Mouse (Mus musculus): ENCODE measurements at regions not wholly inside any gene's neighbourhood (a gene's known extent, or its start where the extent isn't known, plus 50 kb on each side); places are given as distances from the start of the nearest gene placed in this dataset.

DNA sequence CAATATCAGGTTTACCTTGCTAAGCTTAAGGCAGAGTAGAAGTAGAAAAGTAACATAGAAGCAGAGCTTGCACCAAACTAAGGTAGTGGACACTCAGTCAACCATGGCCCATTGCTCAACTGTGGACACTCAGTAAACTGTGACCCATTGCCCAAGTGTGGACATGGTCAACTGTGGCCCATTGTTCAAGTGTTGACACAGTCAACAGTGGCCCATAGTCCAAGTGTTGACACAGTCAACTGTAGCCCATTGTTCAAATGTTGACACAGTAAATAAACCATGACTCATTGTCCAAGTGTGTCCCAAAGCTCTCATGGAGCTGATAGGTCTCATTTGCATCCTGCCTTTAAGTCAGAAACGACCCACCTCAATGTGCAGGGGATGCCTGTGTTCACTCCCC lies 232.1 kb downstream of the Cdh26 start:
- Histone ChIP-seq H3K4me3 (ENCODE audit: insufficient read depth, low read depth, low read length) (no peak overlapping the region), H3K4me1 (ENCODE audit: control insufficient read depth, insufficient read depth, low read length) (no peaks in the 10 kb centered on the region; the same call in 1 of the 2 replicates), H3K27ac (ENCODE audit: insufficient read depth, low read depth, low read length) (no peak overlapping the region)
- 69% methylated on average over 1 of the region's 1 CpGs for WGBS
- TF ChIP-seq CTCF (IDR thresholded peaks at IDR 0.05; ENCODE audit: insufficient read depth, low read depth, low read length) = no peak
- TF ChIP-seq POLR2A (IDR thresholded peaks at IDR 0.05; ENCODE audit: insufficient read depth, low read depth, low read length) = no peak

DNA sequence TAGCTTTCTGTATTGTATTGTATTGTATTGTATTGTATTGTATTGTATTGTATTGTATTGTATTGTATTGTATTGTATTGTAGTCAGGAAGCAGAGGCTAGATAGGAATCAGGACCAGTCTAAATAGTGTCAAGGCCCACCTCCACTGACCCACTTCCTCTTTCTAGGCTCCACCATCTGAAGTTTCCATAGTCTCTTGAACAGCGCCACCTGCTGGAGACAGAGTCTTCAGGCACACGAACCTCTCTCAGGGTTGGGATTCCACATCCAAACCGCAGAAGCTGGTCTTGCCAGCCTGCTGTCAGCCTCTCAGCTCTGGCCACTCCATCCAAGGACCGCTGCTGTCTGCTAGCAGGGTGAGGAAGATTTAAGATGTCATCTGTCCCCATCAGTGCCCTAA lies 234.6 kb downstream of the Cdh26 start:
- Histone ChIP-seq H3K27ac (ENCODE audit: insufficient read depth, low read depth, low read length) (no peak overlapping the region), H3K4me1 (ENCODE audit: control insufficient read depth, insufficient read depth, low read length) (no peaks in the 10 kb centered on the region; the same call in 1 of the 2 replicates), H3K4me3 (ENCODE audit: insufficient read depth, low read depth, low read length) (no peak overlapping the region)
- peak; percentile 61; the same call in 1 of the 2 replicates for TF ChIP-seq CTCF (IDR thresholded peaks at IDR 0.05; ENCODE audit: insufficient read depth, low read depth, low read length)
- no peak for TF ChIP-seq POLR2A (IDR thresholded peaks at IDR 0.05; ENCODE audit: insufficient read depth, low read depth, low read length)
- WGBS = 32% methylated on average over 4 of the region's 4 CpGs

DNA sequence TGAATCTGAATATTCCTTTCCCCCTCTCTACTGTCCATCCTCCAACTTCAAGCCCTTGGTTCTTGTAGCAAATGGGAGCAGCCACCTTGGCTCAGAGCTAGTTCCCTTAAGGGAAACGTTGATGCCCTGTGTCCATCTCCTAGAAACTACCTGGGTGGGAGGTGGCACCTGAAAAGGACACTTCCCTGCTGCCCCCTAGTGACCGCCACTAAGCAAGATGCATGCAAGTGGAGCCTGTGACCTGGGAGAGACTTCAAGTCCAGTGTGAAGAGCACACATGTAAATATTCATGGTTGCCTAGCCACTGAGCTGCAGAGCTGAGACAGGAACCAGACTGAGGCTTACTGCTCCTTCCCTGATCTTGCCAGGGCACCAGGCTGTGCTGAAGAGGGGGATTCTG lies 238.1 kb downstream of the Cdh26 start:
- no peak for TF ChIP-seq CTCF (IDR thresholded peaks at IDR 0.05; ENCODE audit: insufficient read depth, low read depth, low read length)
- no peak for TF ChIP-seq POLR2A (IDR thresholded peaks at IDR 0.05; ENCODE audit: insufficient read depth, low read depth, low read length)
- Histone ChIP-seq H3K4me3 (ENCODE audit: insufficient read depth, low read depth, low read length) (no peak overlapping the region), H3K27ac (ENCODE audit: insufficient read depth, low read depth, low read length) (no peak overlapping the region), H3K4me1 (ENCODE audit: control insufficient read depth, insufficient read depth, low read length) (peaks cover 7% of the 10 kb centered on the region)
- WGBS = 39% methylated on average over 2 of the region's 2 CpGs

DNA sequence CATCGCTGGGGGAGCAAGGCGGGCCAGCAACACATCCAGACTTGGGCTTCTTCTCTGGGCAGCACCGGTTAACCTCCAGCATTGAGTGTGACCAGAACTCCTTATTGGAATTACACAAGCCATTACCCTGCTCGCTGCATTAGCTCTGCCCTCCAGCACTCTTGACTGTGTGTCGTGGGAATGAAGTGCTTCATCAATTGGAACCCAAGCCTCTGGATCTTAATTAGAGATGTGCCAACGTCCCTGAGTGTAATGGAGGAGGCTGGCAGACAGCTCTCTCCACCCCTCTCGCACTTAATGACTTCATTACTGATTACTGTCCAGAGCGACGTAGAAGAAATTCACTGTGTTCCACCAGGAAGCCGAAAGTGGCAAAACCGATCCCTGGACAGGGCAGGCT lies 240.6 kb downstream of the Cdh26 start:
- H3K27ac ChIP-seq (ENCODE audit: insufficient read depth, low read depth, low read length) = no peak overlapping the region
- TF ChIP-seq POLR2A (IDR thresholded peaks at IDR 0.05; ENCODE audit: insufficient read depth, low read depth, low read length) (no peak), CTCF (IDR thresholded peaks at IDR 0.05; ENCODE audit: insufficient read depth, low read depth, low read length) (no peak)
- H3K4me1 ChIP-seq (ENCODE audit: control insufficient read depth, insufficient read depth, low read length) = peaks cover 21% of the 10 kb centered on the region
- H3K4me3 ChIP-seq (ENCODE audit: insufficient read depth, low read depth, low read length) = no peak overlapping the region
- 72% methylated on average over 11 of the region's 11 CpGs for WGBS

DNA sequence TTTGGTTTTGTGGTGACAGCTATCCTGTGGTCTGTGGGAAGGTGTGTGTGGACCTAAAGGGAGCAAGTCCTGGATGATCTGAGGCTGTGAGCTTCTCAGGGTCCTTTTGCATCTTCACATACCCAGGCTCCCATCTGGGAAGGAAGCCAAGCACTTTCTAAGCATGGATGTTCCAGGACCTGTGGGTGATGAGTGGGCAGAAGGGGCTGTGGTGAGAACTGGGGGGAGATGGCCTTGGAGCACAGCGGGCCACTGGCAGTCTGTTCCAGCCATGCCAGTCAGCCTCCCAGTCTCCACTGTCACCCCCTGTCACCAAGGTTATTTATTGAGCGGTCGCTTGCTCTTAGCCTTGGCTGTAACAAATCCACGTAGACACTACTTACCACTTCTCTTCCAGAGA lies 243.3 kb downstream of the Cdh26 start:
- WGBS = 82% methylated on average over 4 of the region's 4 CpGs
- H3K4me1 ChIP-seq (ENCODE audit: control insufficient read depth, insufficient read depth, low read length) = peaks cover 21% of the 10 kb centered on the region
- H3K4me3 ChIP-seq (ENCODE audit: insufficient read depth, low read depth, low read length) = no peak overlapping the region
- no peak overlapping the region for H3K27ac ChIP-seq (ENCODE audit: insufficient read depth, low read depth, low read length)
- TF ChIP-seq CTCF (IDR thresholded peaks at IDR 0.05; ENCODE audit: insufficient read depth, low read depth, low read length) = no peak
- TF ChIP-seq POLR2A (IDR thresholded peaks at IDR 0.05; ENCODE audit: insufficient read depth, low read depth, low read length) = no peak

DNA sequence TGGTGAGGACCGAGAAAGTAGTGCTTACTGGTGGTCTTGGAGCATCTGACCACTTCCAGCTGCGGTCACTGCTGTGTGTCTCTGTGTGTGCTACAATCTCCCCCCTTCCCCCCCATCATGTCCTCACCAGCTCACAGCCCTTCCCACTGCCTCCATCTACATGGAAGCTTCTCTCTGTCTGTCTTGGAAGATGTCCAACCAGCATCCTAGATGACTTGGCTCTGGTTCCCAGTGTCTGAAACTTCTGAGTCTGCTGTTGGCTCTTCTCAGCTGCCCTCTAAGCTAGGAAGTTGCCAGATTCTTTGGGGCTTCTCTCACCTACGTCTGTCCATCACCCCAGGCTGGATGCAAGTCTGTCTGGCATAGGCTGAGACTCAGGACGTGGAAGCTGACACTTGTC lies 244.3 kb downstream of the Cdh26 start:
- WGBS = 58% methylated on average over 4 of the region's 4 CpGs
- Histone ChIP-seq H3K4me3 (ENCODE audit: insufficient read depth, low read depth, low read length) (no peak overlapping the region), H3K4me1 (ENCODE audit: control insufficient read depth, insufficient read depth, low read length) (peaks cover 21% of the 10 kb centered on the region), H3K27ac (ENCODE audit: insufficient read depth, low read depth, low read length) (no peak overlapping the region)
- TF ChIP-seq CTCF (IDR thresholded peaks at IDR 0.05; ENCODE audit: insufficient read depth, low read depth, low read length) = no peak
- no peak for TF ChIP-seq POLR2A (IDR thresholded peaks at IDR 0.05; ENCODE audit: insufficient read depth, low read depth, low read length)

DNA sequence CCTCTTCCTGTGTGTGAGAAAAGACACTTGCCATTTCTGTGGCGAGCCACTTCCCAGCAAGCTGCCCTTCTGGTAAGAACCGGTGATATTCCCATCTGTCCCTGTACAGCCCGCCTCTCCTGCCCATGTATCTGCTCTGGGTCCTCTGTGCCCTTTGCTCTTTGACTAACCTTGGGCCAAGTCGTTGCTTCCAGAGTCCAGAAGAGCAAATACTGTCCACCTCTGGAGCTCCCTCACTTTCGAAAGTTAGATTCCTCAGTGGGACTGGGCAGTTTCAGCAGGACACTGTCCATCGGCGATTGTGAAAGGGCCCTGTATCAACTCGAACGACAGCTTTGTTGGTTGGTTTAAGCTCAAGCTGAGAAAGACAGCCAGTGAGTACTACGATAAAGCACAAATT lies 246.6 kb downstream of the Cdh26 start:
- TF ChIP-seq CTCF (IDR thresholded peaks at IDR 0.05; ENCODE audit: insufficient read depth, low read depth, low read length) (no peak), POLR2A (IDR thresholded peaks at IDR 0.05; ENCODE audit: insufficient read depth, low read depth, low read length) (no peak)
- peaks cover 20% of the 10 kb centered on the region for H3K4me1 ChIP-seq (ENCODE audit: control insufficient read depth, insufficient read depth, low read length)
- 91% methylated on average over 10 of the region's 10 CpGs for WGBS

DNA sequence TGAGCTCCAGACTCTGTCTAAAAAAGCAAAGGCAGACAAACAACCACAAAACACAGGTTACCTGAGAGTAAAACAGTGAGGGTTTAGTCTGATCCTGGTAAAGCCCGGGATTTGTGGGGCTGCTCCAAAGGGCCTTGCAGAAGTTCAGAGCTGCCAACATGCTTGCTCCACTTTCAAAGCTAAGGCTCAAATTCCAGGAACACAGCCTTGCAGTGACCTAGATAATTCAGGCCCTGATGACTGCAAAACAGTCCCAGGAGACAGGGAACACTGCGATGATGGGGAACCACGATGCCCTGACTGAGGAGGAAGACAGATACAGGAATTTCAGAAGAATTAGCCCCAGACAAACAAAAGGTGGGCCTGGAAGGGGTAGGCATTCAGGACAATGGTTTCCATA lies 250.0 kb downstream of the Cdh26 start:
- Histone ChIP-seq H3K27ac (ENCODE audit: insufficient read depth, low read depth, low read length) (no peak overlapping the region), H3K4me1 (ENCODE audit: control insufficient read depth, insufficient read depth, low read length) (peaks cover 18% of the 10 kb centered on the region), H3K4me3 (ENCODE audit: insufficient read depth, low read depth, low read length) (no peak overlapping the region)
- TF ChIP-seq POLR2A (IDR thresholded peaks at IDR 0.05; ENCODE audit: insufficient read depth, low read depth, low read length) (no peak), CTCF (IDR thresholded peaks at IDR 0.05; ENCODE audit: insufficient read depth, low read depth, low read length) (no peak)
- whole genome bisulfite sequencing = 68% methylated on average over 3 of the region's 3 CpGs

More for the DNA sequence above, 246.6 kb downstream of the Cdh26 start:
- Histone ChIP-seq H3K4me3 (ENCODE audit: insufficient read depth, low read depth, low read length) (no peak overlapping the region), H3K27ac (ENCODE audit: insufficient read depth, low read depth, low read length) (no peak overlapping the region)

DNA sequence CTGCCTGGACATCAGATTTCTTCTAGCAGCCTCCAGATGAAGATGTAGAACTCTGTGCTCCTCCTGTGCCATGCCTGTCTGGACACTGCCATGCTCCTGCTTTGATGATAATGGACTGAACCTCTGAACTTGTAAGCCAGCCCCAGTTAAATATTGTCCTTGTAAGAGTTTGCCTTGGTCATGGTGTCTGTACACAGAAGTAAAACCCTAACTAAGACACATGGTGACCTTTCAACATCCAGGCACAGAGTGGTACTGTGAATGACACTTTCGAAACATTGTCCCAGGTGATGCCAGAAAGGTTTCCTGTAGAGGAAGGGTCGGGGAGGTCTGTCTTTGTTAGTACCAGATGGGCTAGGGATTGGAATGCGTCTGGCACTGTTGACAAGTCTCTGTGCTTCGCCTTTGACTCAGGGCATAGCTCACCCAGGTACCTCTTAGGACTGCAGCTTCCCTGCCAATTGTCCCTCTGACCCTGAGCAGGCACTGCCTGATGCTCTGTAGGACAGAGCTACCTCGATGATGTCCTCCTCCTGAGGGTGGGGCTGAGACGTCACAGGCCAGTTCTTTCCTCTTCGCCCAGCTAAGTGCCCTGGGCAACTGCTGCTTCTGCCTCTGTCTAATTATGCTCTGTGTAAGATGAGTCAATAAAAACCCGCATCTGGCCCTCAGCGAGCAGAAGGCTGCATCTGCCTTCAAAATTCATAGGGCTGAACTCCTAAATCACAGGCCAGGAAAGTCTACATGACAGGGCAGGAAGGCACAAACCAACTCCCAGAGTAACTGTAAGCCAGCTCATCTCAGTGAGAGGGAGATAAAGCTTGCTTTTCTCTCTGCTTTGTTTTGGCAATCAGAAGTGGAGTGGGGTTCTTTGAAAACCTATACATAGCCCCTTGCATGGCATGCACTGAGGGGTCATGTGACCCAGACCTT lies 254.0 kb downstream of the Cdh26 start:
- 60% methylated on average over 9 of the region's 9 CpGs for WGBS
- Histone ChIP-seq H3K4me3 (ENCODE audit: insufficient read depth, low read depth, low read length) (no peak overlapping the region), H3K27ac (ENCODE audit: insufficient read depth, low read depth, low read length) (no peak overlapping the region), H3K4me1 (ENCODE audit: control insufficient read depth, insufficient read depth, low read length) (peaks cover 33% of the 10 kb centered on the region)
- TF ChIP-seq POLR2A (IDR thresholded peaks at IDR 0.05; ENCODE audit: insufficient read depth, low read depth, low read length) (no peak), CTCF (IDR thresholded peaks at IDR 0.05; ENCODE audit: insufficient read depth, low read depth, low read length) (no peak)
